Mouse (Mus musculus) heart, postnatal 25 days (tissue): ENCODE measurements around the gene Scrn1. TPM values are rescaled to one million over a fixed set of nuclear protein-coding genes. Genes with fewer than 3 reads are reported as not detected.

Experiments
- total RNA-seq, 2 experiments: library from RNA; stranded (reverse); gene quantifications; 2 replicates each; pipeline ENCODE4 v1.2.3; 2021

The Scrn1 gene
- total RNA-seq, 2 experiments from 2014 or later: 9.2 to 12.0 TPM

Other genes starting within 250 kb of the Scrn1 start
- gene Prr15, start 240.7 kb downstream of the Scrn1 start, total RNA-seq: 1 to 10 TPM; 2.2 to 3.1 TPM
- gene Wipf3, start 136.9 kb downstream of the Scrn1 start, total RNA-seq: 10 to 100 TPM; 29.9 to 42.3 TPM
- gene Plekha8, start 28.6 kb upstream of the Scrn1 start, total RNA-seq: 10 to 100 TPM; 10.6 TPM
- gene Fkbp14, start 30.8 kb upstream of the Scrn1 start, total RNA-seq: 10 to 100 TPM in 1 of 2 experiments, 1 to 10 TPM in 1; 8.2 to 10.4 TPM
- gene Mturn, start 115.1 kb upstream of the Scrn1 start, total RNA-seq: 10 to 100 TPM; 14.5 to 16.1 TPM